Mouse (Mus musculus): ENCODE measurements around the gene Taar7a. TPM values are rescaled to one million over a fixed set of nuclear protein-coding genes. Genes with fewer than 3 reads are reported as not detected.

Gene Taar7a
- polyA plus RNA-seq (2015; fragmentation: Nextera tagmentation; extraction: Ambion mirVana) = not detected in 2 replicates

- Histone ChIP-seq H3K9me3 (replicated peaks; ENCODE audit: control insufficient read depth, low read length) (no peaks in the 10 kb centered on the region), H3K27me3 (ENCODE audit: control insufficient read depth, insufficient read depth, low read length) (no peaks in the 10 kb centered on the region), H3K4me2 (ENCODE audit: low read depth, low read length) (no peak within 1 kb of the TSS), H3K4me3 (ENCODE audit: low read length) (no peak within 1 kb of the TSS), H3K27ac (ENCODE audit: low read length) (no peak within 1 kb of the TSS), H3K4me1 (ENCODE audit: control insufficient read depth, insufficient read depth, low read length) (no peaks in the 10 kb centered on the region), H3K36me3 (ENCODE audit: control insufficient read depth, insufficient read depth) (no peaks in the 10 kb centered on the region), H3K9ac (ENCODE audit: low read length) (no peak within 1 kb of the TSS)
- no peak for ATAC-seq (replicated peaks; ENCODE audit: extremely low read depth, insufficient read depth, low FRiP score)
- WGBS = 86% methylated on average over 3 of the region's 3 CpGs
Measured at GRCm38 (mm10) chr10:23993381-23993780, at the start of gene Taar7a. Gene Taar7a, minus strand, starts transcription at chr10:23993481.

- Histone ChIP-seq H3K9ac (ENCODE audit: low read length) (no peak overlapping the region), H3K4me1 (ENCODE audit: control insufficient read depth, insufficient read depth, low read length) (no peaks in the 10 kb centered on the region), H3K4me2 (ENCODE audit: low read depth, low read length) (no peak overlapping the region), H3K9me3 (replicated peaks; ENCODE audit: control insufficient read depth, low read length) (no peaks in the 10 kb centered on the region), H3K4me3 (ENCODE audit: low read length) (no peak overlapping the region), H3K36me3 (ENCODE audit: control insufficient read depth, insufficient read depth) (no peaks in the 10 kb centered on the region), H3K27ac (ENCODE audit: low read length) (no peak overlapping the region), H3K27me3 (ENCODE audit: control insufficient read depth, insufficient read depth, low read length) (no peaks in the 10 kb centered on the region)
- 43% methylated on average over 2 of the region's 2 CpGs for WGBS
- ATAC-seq (replicated peaks; ENCODE audit: extremely low read depth, insufficient read depth, low FRiP score) = no peak
Measured at GRCm38 (mm10) chr10:24040120-24040869, 47.0 kb upstream of the Taar7a start.

- no peak for ATAC-seq (replicated peaks; ENCODE audit: extremely low read depth, insufficient read depth, low FRiP score)
- H3K4me1 ChIP-seq (ENCODE audit: control insufficient read depth, insufficient read depth, low read length) = no peaks in the 10 kb centered on the region
- WGBS = 88% methylated on average over 2 of the region's 2 CpGs
- no peak within 1 kb of the TSS for H3K27ac ChIP-seq (ENCODE audit: low read length)
- H3K4me3 ChIP-seq (ENCODE audit: low read length) = no peak within 1 kb of the TSS
- no peak within 1 kb of the TSS for H3K9ac ChIP-seq (ENCODE audit: low read length)
- H3K4me2 ChIP-seq (ENCODE audit: low read depth, low read length) = no peak within 1 kb of the TSS
- H3K9me3 ChIP-seq (replicated peaks; ENCODE audit: control insufficient read depth, low read length) = no peaks in the 10 kb centered on the region
- no peaks in the 10 kb centered on the region for H3K27me3 ChIP-seq (ENCODE audit: control insufficient read depth, insufficient read depth, low read length)
- no peaks in the 10 kb centered on the region for H3K36me3 ChIP-seq (ENCODE audit: control insufficient read depth, insufficient read depth)
Measured at GRCm38 (mm10) chr10:24037314-24037713, 44.0 kb upstream of the Taar7a start, which contains the start of gene Taar7e. Gene Taar7e, plus strand, starts transcription at chr10:24037614.

- Histone ChIP-seq H3K4me2 (ENCODE audit: low read depth, low read length) (no peak overlapping the region), H3K27ac (ENCODE audit: low read length) (no peak overlapping the region), H3K4me3 (ENCODE audit: low read length) (no peak overlapping the region), H3K36me3 (ENCODE audit: control insufficient read depth, insufficient read depth) (no peaks in the 10 kb centered on the region), H3K27me3 (ENCODE audit: control insufficient read depth, insufficient read depth, low read length) (no peaks in the 10 kb centered on the region), H3K9ac (ENCODE audit: low read length) (no peak overlapping the region), H3K9me3 (replicated peaks; ENCODE audit: control insufficient read depth, low read length) (no peaks in the 10 kb centered on the region), H3K4me1 (ENCODE audit: control insufficient read depth, insufficient read depth, low read length) (no peaks in the 10 kb centered on the region)
- ATAC-seq (replicated peaks; ENCODE audit: extremely low read depth, insufficient read depth, low FRiP score) = no peak
Measured at GRCm38 (mm10) chr10:24031347-24031746, 38.1 kb upstream of the Taar7a start.

GRCm38 (mm10) chr10:24026922-24027321 is 33.6 kb upstream of the Taar7a start, which contains the start of gene Taar7d:
Gene Taar7d, plus strand, starts transcription at chr10:24027222.
- no peak within 1 kb of the TSS for H3K4me3 ChIP-seq (ENCODE audit: low read length)
- no peaks in the 10 kb centered on the region for H3K27me3 ChIP-seq (ENCODE audit: control insufficient read depth, insufficient read depth, low read length)
- no peak within 1 kb of the TSS for H3K4me2 ChIP-seq (ENCODE audit: low read depth, low read length)
- no peak within 1 kb of the TSS for H3K9ac ChIP-seq (ENCODE audit: low read length)
- no peaks in the 10 kb centered on the region for H3K9me3 ChIP-seq (replicated peaks; ENCODE audit: control insufficient read depth, low read length)
- no peak within 1 kb of the TSS for H3K27ac ChIP-seq (ENCODE audit: low read length)
- no peaks in the 10 kb centered on the region for H3K36me3 ChIP-seq (ENCODE audit: control insufficient read depth, insufficient read depth)
- ATAC-seq (replicated peaks; ENCODE audit: extremely low read depth, insufficient read depth, low FRiP score) = no peak
- no peaks in the 10 kb centered on the region for H3K4me1 ChIP-seq (ENCODE audit: control insufficient read depth, insufficient read depth, low read length)

DNA sequence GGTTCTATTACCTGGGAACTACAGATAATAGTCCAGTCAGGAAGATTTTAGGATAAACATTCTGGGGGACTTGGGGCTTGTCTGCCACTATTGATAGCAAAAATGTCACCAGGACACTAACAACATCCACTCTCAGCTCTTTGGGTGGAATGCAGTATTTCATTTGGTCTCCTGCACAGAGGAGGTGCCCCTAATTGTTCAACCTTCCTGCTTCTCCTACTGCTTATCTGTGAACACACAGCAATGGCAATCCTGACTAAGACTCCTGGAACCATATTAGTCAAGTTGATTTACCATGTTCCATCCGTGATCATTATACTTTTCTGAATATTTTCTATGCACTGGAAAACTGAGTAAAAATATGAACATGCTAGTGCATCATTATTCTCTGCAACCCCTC is 14.9 kb upstream of the Taar7a start:
- WGBS = 83% methylated on average over 1 of the region's 1 CpGs
- Histone ChIP-seq H3K4me2 (ENCODE audit: low read depth, low read length) (no peak overlapping the region), H3K36me3 (ENCODE audit: control insufficient read depth, insufficient read depth) (no peaks in the 10 kb centered on the region), H3K27ac (ENCODE audit: low read length) (no peak overlapping the region), H3K9ac (ENCODE audit: low read length) (no peak overlapping the region), H3K27me3 (ENCODE audit: control insufficient read depth, insufficient read depth, low read length) (no peaks in the 10 kb centered on the region), H3K9me3 (replicated peaks; ENCODE audit: control insufficient read depth, low read length) (no peaks in the 10 kb centered on the region), H3K4me3 (ENCODE audit: low read length) (no peak overlapping the region), H3K4me1 (ENCODE audit: control insufficient read depth, insufficient read depth, low read length) (no peaks in the 10 kb centered on the region)
- no peak for ATAC-seq (replicated peaks; ENCODE audit: extremely low read depth, insufficient read depth, low FRiP score)

- Histone ChIP-seq H3K36me3 (ENCODE audit: control insufficient read depth, insufficient read depth) (no peaks in the 10 kb centered on the region), H3K4me3 (ENCODE audit: low read length) (no peak overlapping the region), H3K27me3 (ENCODE audit: control insufficient read depth, insufficient read depth, low read length) (no peaks in the 10 kb centered on the region), H3K9ac (ENCODE audit: low read length) (no peak overlapping the region), H3K4me1 (ENCODE audit: control insufficient read depth, insufficient read depth, low read length) (no peaks in the 10 kb centered on the region), H3K9me3 (replicated peaks; ENCODE audit: control insufficient read depth, low read length) (no peaks in the 10 kb centered on the region), H3K4me2 (ENCODE audit: low read depth, low read length) (no peak overlapping the region), H3K27ac (ENCODE audit: low read length) (no peak overlapping the region)
- no peak for ATAC-seq (replicated peaks; ENCODE audit: extremely low read depth, insufficient read depth, low FRiP score)
- WGBS = 39% methylated on average over 2 of the region's 2 CpGs
Measured at GRCm38 (mm10) chr10:24007034-24007433, 13.8 kb upstream of the Taar7a start.

GRCm38 (mm10) chr10:24006442-24006841 is 13.2 kb upstream of the Taar7a start:
- H3K27me3 ChIP-seq (ENCODE audit: control insufficient read depth, insufficient read depth, low read length) = no peaks in the 10 kb centered on the region
- H3K36me3 ChIP-seq (ENCODE audit: control insufficient read depth, insufficient read depth) = no peaks in the 10 kb centered on the region
- no peaks in the 10 kb centered on the region for H3K4me1 ChIP-seq (ENCODE audit: control insufficient read depth, insufficient read depth, low read length)
- WGBS = 53% methylated on average over 1 of the region's 1 CpGs
- H3K9ac ChIP-seq (ENCODE audit: low read length) = no peak overlapping the region
- ATAC-seq (replicated peaks; ENCODE audit: extremely low read depth, insufficient read depth, low FRiP score) = no peak
- H3K4me3 ChIP-seq (ENCODE audit: low read length) = no peak overlapping the region
- H3K4me2 ChIP-seq (ENCODE audit: low read depth, low read length) = no peak overlapping the region
- H3K9me3 ChIP-seq (replicated peaks; ENCODE audit: control insufficient read depth, low read length) = no peaks in the 10 kb centered on the region
- H3K27ac ChIP-seq (ENCODE audit: low read length) = no peak overlapping the region

DNA sequence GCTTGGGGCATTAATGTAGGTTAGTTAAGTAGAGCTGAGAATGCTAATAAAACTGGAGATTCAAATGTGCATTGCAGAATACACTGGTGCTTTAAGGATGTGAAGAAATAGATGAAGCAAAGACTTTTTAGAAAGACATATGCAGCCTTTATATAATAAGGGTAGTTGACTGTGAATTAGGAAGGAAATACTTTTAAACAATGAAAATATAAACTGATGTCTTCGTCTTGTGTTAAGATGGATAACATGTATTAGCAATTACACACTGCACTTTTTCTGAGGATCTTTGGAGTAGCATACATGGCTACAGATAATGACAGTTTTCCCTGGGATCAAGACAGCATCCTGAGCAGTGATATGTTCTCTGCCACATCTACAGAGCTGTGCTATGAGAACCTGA is 6.4 kb upstream of the Taar7a start, which contains the start of gene Taar7b:
Gene Taar7b (plus strand): TSS at position 301 of the 400 bp plus-strand sequence.
- Histone ChIP-seq H3K4me1 (ENCODE audit: control insufficient read depth, insufficient read depth, low read length) (no peaks in the 10 kb centered on the region), H3K9me3 (replicated peaks; ENCODE audit: control insufficient read depth, low read length) (no peaks in the 10 kb centered on the region), H3K4me3 (ENCODE audit: low read length) (no peak within 1 kb of the TSS), H3K36me3 (ENCODE audit: control insufficient read depth, insufficient read depth) (no peaks in the 10 kb centered on the region), H3K27me3 (ENCODE audit: control insufficient read depth, insufficient read depth, low read length) (no peaks in the 10 kb centered on the region), H3K27ac (ENCODE audit: low read length) (no peak within 1 kb of the TSS), H3K4me2 (ENCODE audit: low read depth, low read length) (no peak within 1 kb of the TSS), H3K9ac (ENCODE audit: low read length) (no peak within 1 kb of the TSS)
- WGBS = 64% methylated on average over 1 of the region's 1 CpGs
- no peak for ATAC-seq (replicated peaks; ENCODE audit: extremely low read depth, insufficient read depth, low FRiP score)
